Mouse (Mus musculus) embryo, embryonic 11.5 days (tissue): ENCODE results near the gene Tekt3.

Source experiments
- DNase-seq: peaks from one replicate; pipeline ENCODE4 v3.0.0-alpha.2; 2012; ENCODE audit warnings: low read depth, low spot score

Tekt3 gene

DNA sequence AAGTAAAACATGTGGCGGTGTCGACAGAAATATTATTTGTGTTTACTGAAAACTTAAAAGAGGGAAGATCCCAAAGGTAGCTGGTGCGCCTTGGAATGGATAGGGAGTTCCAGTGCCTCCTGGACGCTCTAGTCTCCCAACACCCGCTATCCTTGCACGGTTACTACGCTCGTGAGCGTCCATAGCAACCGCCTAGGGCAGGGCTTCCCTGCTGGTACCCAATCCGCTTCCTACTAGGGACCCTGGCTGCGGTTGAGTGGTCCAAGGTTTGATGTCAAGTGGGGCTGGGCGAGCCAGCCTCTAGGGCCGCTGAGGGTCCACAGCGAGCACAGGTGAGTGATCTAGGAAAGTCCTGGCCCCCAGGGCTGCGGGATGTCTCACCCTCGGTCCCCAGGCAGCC is at the start of gene Tekt3:
TSS of gene Tekt3 (plus strand) at position 209 of the 400 bp plus-strand sequence.
- peak; percentile 40 for DNase-seq

- DNase-seq = no peak
These were observed 43.9 kb upstream of the Tekt3 start for GRCm38 (mm10) chr11:63017327-63018082.

- DNase-seq = no peak
These were observed 43.3 kb upstream of the Tekt3 start for GRCm38 (mm10) chr11:63018083-63018622.

GRCm38 (mm10) chr11:63020633-63021032 is 40.8 kb upstream of the Tekt3 start:
- DNase-seq = no peak

- no peak for DNase-seq
These were observed 40.2 kb upstream of the Tekt3 start for GRCm38 (mm10) chr11:63021141-63021806.

DNA sequence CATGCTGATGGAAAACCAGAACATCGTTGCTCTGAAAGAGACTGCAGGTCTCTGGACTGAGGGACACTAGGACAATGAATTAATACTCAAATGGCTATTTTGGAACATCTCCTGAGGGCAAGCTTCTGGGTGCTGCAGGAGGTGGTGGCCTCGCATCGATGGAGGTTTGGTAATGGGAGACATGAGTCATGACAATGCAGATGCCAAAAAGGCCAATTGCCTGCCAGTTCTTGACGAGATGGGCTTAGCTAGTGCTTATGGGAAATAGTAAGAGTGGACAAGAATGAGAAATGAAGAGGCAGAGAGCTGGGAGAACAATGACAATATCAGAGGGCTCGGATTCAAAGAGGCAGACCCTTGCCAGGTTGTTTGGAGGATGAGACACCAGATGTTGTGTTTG is 38.0 kb upstream of the Tekt3 start:
- DNase-seq = no peak

DNA sequence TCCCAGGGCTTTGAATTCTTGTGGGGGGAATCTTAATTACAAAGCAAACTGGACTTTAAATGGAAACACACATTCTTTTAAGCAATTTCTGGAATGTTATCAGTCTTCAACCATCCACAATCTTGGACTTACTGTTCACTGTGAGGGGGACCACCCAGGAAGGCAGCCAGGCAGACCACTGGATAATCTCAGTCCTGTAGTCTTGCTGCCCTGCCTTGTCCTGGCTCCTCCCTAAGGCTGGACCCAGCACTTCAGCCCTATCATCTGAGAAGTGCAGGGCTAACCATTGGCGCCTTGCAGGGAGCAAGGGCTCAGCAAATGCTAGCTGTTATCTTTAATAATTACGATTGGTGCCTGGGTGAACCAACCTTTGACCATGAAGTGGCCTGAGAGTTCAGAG is 37.3 kb upstream of the Tekt3 start:
- DNase-seq = no peak

GRCm38 (mm10) chr11:63025476-63025875 is 36.0 kb upstream of the Tekt3 start:
- DNase-seq = no peak

- DNase-seq = no peak
These were observed 34.8 kb upstream of the Tekt3 start for GRCm38 (mm10) chr11:63026651-63027141.

DNA sequence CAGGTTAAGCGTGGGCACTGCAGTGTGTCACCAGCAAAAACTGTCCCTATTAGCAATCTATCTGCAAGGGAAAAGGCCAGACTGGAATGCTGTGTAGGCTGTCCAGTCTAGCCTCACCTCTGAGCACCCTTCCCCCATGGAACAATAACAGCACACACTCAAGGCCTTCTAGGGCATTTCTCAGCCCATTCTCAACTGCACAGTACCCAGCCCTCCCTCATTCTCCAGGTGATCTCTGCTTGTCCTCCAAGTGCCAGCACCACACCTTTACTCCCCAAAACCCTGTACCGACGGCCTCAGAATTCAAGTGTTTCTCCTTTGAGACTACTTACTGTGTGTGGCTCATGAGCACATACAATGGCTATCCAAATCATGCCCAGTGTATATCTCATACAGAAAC is 33.3 kb upstream of the Tekt3 start:
- no peak for DNase-seq

GRCm38 (mm10) chr11:63029148-63029714 is 32.2 kb upstream of the Tekt3 start:
- no peak for DNase-seq

DNA sequence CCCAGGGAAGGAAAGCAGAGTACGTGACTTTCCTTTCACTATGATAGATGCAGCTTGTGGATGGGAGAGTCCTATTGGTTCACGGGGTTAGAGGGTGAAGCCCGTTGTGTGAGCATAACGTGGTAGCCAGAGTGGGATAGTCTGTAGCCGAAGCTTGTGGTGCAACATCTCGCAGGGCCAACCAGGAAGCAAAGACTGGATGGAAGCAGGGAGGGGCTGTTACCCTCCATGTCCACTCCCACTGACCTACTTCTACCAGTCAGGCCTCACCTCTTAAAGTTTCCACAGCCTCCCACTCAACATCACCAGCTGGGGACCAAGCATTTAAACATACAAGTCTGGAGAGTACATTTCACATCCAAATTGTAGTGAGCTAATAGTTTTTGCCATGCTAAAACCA is 31.7 kb upstream of the Tekt3 start:
- DNase-seq = no peak

DNA sequence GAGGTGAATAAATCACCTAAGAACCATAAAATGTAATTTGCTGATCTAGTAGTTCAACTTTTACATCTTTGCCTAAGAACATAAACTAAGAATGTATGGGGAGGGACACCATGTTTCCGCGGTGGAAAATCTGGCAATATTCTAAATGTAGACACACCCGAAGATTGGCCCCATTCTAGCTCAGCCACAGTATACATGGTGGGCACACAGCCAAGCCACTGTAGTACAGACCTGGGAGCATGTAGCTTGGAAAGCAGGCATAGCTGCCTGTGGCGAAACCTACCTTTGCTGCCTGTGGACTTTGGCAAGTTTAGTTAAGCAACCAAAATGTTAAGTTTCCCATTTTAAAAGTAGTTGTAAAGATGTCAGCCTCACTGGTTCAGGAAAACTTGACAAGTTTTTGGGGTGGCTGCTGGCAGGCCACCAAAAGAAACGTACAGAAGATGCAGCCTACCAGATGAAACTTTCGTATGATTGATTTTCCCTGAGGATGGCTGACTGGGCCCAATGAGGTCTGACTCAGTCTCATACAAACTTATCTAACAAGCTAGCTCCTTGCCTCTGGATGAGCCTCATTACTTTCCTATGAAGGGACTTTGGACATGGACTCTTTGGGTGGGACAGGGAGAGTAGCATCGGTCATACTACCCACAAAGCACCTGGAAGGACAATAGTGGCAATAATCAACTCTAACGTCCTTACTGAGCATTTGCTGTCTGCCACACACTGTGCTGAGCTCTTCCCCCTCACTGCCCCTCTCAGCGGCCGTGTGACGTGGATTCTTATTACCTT is 25.8 kb upstream of the Tekt3 start:
- DNase-seq = no peak

GRCm38 (mm10) chr11:63040002-63040661 is 21.3 kb upstream of the Tekt3 start:
- DNase-seq = no peak

GRCm38 (mm10) chr11:63045771-63046170 is 15.7 kb upstream of the Tekt3 start:
- DNase-seq = no peak

GRCm38 (mm10) chr11:63046380-63046779 is 15.1 kb upstream of the Tekt3 start:
- DNase-seq = no peak

DNA sequence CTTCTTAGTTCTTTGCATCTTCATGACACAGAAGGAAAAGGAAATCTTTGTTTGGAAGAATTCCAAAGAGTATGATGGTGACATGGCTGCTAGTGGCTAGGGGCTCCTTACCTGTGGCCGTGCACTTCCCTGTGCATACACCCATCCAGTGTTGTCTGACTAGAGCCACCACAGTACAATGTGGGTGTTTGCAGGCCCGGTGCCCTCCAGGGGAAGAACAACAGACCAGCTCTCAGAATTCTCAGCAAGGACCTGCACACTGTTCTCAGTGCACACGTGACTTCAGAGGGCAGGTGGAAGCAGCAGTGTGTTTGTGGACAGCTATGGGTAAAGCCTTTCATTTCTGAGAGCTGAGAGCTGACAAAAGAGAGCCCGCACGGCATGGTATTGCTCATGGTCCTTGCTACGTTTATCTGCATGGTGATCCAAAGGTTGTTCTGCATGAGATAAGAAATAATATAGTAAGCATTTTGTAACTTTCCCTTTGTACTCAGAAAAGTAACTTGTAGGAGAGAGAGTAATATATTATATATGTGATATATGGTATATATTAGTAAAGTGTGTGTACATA is 11.0 kb upstream of the Tekt3 start:
- no peak for DNase-seq

GRCm38 (mm10) chr11:63051041-63051440 is 10.4 kb upstream of the Tekt3 start:
- DNase-seq = no peak

- no peak for DNase-seq
These were observed 9.5 kb upstream of the Tekt3 start for GRCm38 (mm10) chr11:63051996-63052395.

DNA sequence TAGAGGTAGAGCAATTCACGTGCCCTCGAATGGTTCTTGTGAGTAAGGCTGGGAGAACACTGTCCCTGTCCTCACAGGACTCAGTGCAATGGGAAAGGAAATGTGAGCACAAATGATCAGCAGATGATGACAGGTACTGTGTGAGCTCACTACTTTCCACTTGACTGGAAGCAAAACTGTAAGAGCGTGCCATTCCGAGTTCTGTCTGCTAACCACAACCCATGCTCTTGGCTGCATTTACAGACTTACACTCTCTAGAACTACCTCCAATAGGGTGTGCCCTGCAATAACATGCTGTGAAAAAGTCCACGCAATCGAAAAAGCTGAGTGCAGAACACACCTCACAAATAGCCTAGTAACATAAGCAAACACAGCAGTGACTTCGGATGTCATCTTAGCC is 5.9 kb upstream of the Tekt3 start:
- DNase-seq = no peak
